Mouse (Mus musculus) left cerebral cortex, postnatal 36 days (tissue): ENCODE results near the gene Tuba8. TPM values are rescaled to one million over a fixed set of nuclear protein-coding genes. Genes with fewer than 3 reads are reported as not detected.

Experiments
- DNase-seq, 2 experiments: peaks; one replicate each; pipeline ENCODE4 v3.0.0; 2021 to 2022; ENCODE audit warnings: low spot score in 2 of 2, mixed read lengths in 1 of 2
- intact Hi-C: fragments of 180-260 bp; cut with DNase I; formaldehyde crosslinking; loops from one replicate; pipeline ENCODE4 v1.15.1; 2025
- total RNA-seq, 2 experiments: library from RNA; stranded (reverse); gene quantifications; 2 replicates each; pipeline ENCODE4 v1.2.3; 2021

The Tuba8 gene
- total RNA-seq, 2 experiments from 2014 or later = 9.6 TPM

DNA sequence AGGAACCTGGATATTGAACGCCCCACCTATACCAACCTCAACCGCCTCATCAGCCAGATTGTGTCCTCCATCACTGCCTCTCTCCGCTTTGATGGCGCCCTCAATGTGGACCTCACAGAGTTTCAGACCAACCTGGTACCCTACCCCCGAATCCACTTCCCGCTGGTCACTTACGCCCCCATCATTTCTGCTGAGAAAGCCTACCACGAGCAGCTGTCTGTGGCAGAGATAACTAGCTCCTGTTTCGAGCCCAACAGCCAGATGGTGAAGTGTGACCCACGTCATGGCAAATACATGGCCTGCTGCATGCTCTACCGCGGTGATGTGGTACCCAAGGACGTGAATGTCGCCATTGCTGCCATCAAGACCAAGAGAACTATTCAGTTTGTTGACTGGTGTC lies 12.5 kb downstream of the Tuba8 start:
- DNase-seq = no peak
- intact Hi-C loops = no loop called here

GRCm38 (mm10) chr6:121224067-121224466 lies 13.6 kb downstream of the Tuba8 start:
- intact Hi-C loops = no loop called here

GRCm38 (mm10) chr6:121224993-121225392 lies 14.5 kb downstream of the Tuba8 start:
- no peak for DNase-seq
- intact Hi-C loops = no loop called here

More at GRCm38 (mm10) chr6:121224067-121224466, 13.6 kb downstream of the Tuba8 start:
- DNase-seq = no peak

GRCm38 (mm10) chr6:121226043-121226442 lies 15.5 kb downstream of the Tuba8 start:
- intact Hi-C loops = no loop called here
- no peak for DNase-seq

GRCm38 (mm10) chr6:121226744-121227143 lies 16.2 kb downstream of the Tuba8 start:
- intact Hi-C loops = no loop called here

GRCm38 (mm10) chr6:121228421-121228820 lies 17.9 kb downstream of the Tuba8 start:
- DNase-seq = no peak
- intact Hi-C loops = no loop called here

More at GRCm38 (mm10) chr6:121226744-121227143, 16.2 kb downstream of the Tuba8 start:
- DNase-seq = no peak

DNA sequence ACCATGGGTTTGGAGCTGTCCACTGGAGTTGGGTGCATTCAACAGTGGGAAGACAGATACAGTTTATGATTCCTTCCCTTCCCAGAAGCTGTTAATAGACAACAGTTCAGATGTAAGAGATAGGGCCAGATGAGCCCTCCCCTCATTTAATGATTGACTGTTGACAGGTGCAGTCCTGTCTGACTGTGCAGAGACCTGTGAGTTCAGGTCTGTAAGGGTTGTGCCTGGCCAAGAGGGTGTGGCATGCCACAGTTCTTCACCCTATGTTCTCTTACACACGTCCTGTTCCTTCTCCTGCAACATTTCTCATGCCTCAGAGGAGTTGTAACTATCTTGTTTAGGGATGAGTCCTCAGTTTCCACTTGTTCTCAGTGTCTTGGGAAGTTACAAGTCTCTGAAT lies 22.2 kb downstream of the Tuba8 start:
- intact Hi-C loops = no loop called here
- DNase-seq = no peak

DNA sequence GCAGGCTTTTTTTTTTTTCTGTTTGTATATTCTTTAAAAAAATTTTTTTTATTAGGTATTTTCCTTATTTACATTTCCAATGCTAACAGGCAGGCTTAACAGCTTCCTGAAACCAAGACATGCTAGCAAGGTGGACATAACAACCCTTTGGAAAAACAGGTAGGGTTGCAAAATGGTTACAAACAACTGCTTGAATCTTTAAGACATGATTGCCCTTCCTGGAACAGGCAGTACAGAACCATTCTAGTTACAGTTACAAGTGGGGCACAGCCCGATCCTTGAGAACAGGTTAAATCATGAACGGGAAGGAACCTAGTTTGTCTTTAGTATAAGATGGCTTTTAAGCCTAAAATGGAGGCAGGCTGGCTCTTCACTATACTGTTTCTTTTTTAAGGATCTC lies 25.9 kb downstream of the Tuba8 start:
- no peak for DNase-seq
- intact Hi-C loops = no loop called here

- intact Hi-C loops = no loop called here
Observed at GRCm38 (mm10) chr6:121238209-121238608, 27.7 kb downstream of the Tuba8 start.

GRCm38 (mm10) chr6:121241780-121242179 lies 31.3 kb downstream of the Tuba8 start:
- intact Hi-C loops = no loop called here
- no peak for DNase-seq

More at GRCm38 (mm10) chr6:121238209-121238608, 27.7 kb downstream of the Tuba8 start:
- DNase-seq = no peak

- intact Hi-C loops = no loop called here
- DNase-seq = no peak
Observed at GRCm38 (mm10) chr6:121243161-121243560, 32.7 kb downstream of the Tuba8 start.

- intact Hi-C loops = no loop called here
- DNase-seq = peak; percentile 65 to 66
Observed at GRCm38 (mm10) chr6:121245127-121246036, 34.9 kb downstream of the Tuba8 start, which contains the start of gene Usp18. Gene Usp18 (plus strand): TSS chr6:121245906.

DNA sequence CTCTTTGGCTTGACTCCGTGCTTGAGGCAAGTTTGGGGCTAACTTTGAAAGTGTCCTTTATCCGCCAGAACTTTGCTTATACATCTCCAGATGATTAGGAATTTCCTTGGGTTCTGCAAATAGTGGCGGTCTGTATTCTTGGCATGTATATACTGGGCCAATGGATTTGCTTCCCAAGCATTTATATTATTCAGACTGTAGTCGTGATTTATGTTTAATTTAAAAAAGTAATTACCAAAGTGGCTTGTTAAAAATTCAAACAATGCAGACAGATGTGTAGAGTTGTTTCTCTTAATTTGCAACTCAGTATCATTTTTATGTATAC lies 35.5 kb downstream of the Tuba8 start:
- DNase-seq = no peak
- intact Hi-C loops = no loop called here

DNA sequence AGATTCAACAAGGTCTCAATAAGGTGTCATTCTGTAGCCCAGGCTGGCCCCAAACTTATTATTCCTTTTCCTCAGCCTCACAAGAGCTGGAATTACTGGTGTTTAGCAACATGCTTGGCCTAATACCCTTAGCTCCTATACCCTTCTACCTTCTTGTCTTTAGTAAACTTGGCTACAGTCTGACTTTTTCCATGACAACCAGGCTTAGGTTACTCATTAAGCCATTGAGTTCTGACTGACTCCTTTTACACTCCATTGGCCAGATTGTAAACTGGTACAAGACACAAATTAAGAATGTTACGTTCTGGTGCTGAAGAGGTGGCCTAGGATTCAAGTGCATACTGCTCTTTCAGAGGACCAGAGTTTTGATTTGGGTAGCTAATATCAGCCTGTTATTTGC lies 39.9 kb downstream of the Tuba8 start:
- intact Hi-C loops = no loop called here
- DNase-seq = no peak

- intact Hi-C loops = no loop called here
- no peak for DNase-seq
Observed at GRCm38 (mm10) chr6:121251256-121251655, 40.8 kb downstream of the Tuba8 start.

DNA sequence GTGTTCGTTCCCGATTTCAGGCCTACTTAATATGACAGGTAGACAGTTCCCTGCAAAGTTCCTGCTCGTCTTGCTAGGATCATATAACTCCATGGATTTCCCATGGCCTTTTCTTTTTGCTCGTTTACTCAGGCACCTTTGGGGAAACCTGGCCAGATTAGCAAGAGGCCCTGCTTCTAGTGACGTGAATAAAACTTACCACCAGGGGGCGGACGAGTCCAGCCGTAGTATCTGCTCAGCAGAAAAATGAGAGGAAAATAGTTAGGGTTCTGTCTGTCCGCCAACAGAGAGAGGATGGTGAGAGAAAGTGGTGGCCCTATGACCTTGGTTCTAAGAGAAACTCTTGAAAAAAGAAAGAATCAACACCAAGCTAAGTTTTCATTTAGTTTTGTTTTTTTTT lies 50.1 kb downstream of the Tuba8 start:
- intact Hi-C loops = loop anchor here (5.0 to 10.0 kb wide), 2 partner anchors 73 to 286 kb away; no protein-coding TSS in a partner anchor
- DNase-seq = peak; percentile 48 to 71

DNA sequence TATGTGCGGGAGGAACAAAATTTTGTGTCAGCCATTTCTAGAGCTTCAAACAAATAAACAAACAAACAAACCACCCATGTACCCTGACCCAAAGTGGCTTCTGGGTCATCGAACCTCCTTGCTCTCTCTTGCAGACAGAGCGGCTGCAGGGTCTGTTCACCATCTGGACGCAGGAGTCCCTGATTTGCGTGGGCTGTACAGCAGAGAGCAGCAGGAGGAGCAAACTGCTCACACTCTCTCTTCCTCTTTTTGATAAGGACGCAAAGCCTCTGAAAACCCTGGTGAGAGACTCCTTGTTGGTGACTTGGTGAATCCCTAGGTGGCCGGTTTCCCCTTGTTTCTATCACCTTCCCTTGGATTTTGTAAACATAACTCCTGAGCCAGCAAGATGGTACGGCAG lies 50.7 kb downstream of the Tuba8 start:
- intact Hi-C loops = loop anchor here (5.0 to 10.0 kb wide), 2 partner anchors 74 to 286 kb away; no protein-coding TSS in a partner anchor
- no peak for DNase-seq

DNA sequence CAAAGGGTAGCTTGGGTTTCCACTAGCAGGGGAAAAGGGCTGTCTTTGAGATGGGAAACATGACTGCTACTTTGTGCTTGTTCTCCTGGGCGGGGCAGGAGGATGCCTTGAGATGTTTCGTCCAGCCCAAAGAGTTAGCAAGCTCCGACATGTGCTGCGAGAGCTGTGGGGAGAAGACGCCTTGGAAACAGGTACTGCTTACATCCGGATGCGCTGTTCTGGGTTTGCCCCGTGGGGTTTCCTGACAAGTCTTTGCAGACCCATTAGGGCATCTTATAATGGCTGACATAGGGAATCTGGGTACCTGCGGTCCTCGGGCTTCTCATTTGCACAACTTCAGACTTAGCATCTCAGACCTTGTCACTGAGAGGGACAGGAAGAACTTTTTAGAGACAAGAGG lies 51.5 kb downstream of the Tuba8 start:
- no peak for DNase-seq
- intact Hi-C loops = loop anchor here (5.0 to 10.0 kb wide), 2 partner anchors 75 to 287 kb away; no protein-coding TSS in a partner anchor

DNA sequence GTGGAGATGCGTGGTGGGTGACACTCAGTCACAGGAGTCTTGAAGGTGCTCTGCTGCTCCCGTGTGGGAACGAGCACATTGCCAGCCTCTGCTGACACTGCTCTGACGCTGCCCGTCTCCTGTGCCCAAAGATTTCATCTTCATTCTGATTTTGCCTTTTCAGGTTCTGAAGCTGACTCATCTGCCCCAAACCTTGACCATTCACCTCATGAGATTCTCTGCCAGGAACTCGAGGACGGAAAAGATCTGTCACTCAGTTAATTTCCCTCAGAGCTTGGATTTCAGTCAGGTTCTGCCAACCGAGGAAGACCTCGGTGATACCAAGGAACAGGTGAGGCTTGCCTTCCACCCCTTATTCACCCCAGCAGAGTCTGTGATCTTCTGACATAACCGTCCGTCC lies 52.0 kb downstream of the Tuba8 start:
- intact Hi-C loops = loop anchor here (5.0 to 10.0 kb wide), 2 partner anchors 75 to 288 kb away; no protein-coding TSS in a partner anchor
- DNase-seq = no peak

DNA sequence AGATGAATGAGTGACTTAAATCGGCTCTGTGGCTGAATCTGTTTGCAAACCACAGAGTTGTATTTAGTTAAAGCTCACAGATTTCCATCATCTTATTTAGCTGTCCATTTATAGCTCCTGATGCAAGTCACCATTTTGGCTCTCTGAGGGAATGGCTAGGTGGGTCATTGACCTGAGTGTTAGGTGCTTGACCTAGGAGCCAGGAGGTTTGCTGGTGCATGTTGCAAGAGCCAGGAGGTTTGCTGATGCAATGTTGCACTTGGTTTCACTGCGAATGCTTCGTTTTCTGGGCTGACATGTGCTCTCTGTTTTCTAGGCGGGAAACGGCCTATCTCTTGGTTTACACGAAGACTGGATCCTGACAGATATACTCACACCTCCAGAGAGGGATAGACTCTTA lies 59.7 kb downstream of the Tuba8 start:
- DNase-seq = no peak
- intact Hi-C loops = no loop called here

DNA sequence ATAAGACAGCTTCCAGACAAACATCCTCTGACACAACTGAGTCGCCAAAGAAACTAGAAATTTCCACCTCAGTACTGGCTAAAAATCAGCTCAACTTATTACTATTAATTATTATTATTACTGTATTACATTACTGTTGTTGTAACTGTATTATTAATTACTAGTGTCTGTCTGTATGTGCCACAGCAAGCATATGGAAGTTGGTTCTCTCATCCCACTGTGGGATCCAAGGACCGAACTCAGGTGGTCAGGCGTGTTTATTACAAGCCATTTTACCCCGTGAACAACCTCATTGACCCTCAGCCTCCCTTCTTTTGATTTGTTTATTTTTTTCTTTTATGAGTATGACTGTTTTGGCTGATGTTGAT lies 61.2 kb downstream of the Tuba8 start:
- no peak for DNase-seq
- intact Hi-C loops = loop anchor here (1.0 to 2.0 kb wide), 2 partner anchors 93 to 262 kb away; no protein-coding TSS in a partner anchor
